Mouse (Mus musculus): ENCODE results near the gene Pter. TPM values are rescaled to one million over a fixed set of nuclear protein-coding genes. Genes with fewer than 3 reads are reported as not detected.
A peak's percentile ranks its signal among the peaks of the same experiment; 100 is the strongest.

Pter gene
- polyA plus RNA-seq (2017; shearing (Covaris generic)), result 1 to 10 TPM; 4.1 to 5.3 TPM

DNA sequence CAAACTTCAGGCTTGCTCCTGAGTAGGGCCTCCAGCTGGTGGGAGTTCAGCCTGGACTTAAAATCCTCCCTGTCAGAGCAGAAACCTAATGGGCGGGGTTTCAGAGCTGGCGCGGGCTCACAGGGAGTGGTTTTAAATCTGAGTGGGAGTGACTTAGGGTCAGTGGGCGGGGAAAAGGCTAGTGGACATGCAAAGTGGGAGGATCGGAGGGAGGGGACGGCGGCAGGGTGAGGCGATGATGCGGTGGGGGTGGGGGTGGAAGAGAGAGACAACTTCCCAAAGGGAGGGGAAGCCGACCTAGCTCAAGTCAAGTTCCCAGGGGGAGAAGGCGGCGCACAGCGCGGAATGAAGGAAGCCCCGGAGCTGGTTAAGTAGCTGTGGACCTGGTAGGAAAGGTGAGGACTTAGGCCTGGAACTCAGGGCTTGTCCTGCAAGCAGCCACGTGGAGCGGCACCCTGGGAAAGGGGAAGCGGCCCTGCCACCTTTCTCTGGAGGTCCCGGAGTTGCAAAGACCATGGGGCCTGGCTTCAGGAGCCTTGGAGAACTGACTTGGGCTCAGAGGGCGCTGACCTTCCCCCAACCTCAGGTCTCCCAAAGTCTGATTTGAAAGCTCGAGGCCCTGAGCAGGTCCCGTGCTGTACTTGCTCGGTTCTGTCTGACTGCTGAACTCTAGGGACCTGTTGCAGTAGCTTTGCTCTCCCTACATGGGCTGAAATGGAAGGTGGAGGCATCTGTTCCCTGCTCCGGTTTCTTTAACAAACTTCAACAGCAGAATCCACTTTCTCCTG is at the start of gene Pter:
Gene Pter (plus strand): TSS at position 238 of the 788 bp plus-strand sequence.
- ATAC-seq, result peak; percentile 98

DNA sequence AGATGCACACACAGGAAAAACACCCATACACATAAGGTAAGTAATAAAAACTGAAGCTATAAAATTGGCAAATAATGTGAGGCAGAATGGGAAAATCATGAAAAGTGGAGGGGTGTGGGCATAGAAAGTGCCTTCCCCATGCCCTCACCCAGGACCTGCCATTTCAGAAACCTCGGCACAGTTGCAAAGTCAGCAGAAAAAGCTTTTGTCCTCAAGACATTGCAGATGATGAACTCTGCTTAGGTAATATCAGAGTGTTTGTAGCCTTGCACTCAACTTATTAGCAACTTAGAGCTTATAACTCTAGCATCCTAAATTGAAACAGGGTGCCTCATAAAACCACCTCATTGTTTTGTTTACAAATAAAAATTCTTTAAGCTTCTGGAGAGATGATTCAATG is 49.6 kb upstream of the Pter start:
- no peak for ATAC-seq

DNA sequence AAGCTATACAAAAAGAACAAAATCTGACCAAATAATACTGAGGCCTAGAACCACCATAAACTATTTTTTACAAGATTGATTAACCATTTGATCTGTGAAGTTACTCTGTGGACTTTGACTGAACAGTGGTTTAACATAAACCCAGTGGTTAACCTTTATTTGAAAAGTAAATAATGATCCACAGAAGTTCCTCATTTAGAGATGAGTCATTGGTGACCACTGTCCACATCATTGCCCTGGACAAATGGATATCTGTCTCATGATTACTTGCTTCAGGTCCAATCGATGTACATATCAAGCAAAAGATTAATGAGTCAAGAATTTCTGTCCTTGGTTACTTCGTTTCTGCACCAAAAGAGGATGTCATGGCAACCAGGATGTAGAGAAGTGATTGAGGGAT is 44.3 kb upstream of the Pter start:
- ATAC-seq, result no peak

DNA sequence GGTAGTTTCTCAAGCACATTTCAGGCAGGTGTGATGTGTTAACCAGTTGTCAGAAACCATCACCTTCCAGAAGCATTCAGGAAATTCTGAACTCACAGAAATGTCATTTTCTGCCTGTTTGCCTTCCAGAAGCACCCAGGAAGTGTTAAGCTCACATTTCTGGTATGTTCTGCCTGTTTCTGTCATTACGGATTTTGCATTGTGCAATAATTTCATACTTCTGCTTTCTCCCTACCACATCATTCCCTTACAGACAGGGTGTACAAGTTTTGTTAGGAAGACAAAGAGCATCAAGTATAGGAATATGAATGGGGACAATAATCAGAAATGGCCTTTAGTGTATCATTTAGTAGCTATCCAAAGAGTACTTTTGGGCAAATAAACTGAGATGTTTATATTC is 42.8 kb upstream of the Pter start:
- ATAC-seq, result no peak

DNA sequence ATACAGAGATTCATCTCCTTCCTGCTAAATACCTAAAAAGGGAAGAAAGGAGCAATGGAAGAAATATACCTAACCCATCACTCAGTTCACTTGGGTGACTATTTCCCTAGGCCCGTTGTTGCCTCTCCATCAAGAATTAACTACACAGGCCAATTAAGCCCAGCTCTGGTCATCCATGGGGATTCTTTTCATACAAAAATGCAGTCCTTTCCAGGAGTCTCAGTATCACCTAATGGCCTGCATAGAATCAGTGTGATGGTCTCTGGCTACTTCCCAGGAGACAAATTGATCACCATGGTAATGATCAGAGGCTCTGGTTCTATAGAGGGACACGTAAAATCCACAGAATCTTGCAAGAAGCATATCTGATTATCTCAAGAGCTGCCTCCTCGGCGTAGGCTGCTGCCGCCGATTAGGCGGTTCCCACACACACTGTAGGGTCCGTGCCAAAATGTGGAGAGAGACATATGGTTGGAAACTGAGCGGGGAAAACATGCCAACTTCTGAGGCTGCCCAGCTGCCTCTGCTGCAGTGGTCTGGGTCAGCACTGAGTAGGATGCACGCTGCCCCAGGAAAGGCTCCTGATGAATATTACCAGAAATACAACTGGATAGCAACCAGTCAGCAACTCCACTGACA is 40.4 kb upstream of the Pter start:
- ATAC-seq, result no peak

DNA sequence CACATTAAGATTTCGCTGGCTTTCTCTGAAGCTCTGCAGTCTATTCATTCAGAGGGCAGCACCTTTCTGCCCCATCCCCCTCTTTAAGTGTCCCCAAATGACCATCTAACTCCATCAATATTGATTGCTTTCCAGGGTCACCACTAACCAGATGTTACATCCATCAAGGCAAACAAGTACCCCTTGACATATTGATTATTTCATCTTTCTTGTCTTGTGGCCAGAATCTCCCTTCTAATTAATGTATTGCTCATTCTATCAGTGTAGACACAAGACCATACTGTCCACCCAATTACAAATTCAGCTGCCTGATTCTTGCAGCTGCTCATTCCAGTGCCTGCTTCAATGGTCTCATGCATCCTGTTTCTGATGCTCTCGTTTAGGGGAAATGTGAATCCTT is 36.8 kb upstream of the Pter start:
- no peak for ATAC-seq

GRCm38 (mm10) chr2:12905786-12906185 is 18.1 kb upstream of the Pter start:
- no peak for ATAC-seq

- ATAC-seq, result no peak
Measured at GRCm38 (mm10) chr2:12925643-12926042, 1.8 kb downstream of the Pter start.

DNA sequence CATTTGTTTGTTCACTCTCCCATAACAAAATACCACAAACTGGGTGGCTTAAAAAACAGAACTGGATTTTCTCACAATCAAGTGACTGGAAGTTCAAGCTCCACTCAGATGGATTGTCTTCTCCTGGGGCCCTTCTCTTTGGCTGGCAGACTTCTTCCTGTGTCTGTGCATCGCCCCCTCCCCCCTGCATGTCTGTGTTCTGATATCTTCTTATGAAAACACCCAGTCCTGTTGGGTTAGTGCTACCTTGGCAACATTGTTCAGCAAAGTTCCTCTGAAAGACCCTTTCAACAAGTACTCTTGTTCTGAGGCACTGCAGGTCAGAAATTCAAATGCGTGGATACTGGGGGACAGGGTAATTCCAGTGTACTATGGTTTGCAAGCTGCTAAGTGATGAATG is 6.5 kb downstream of the Pter start:
- no peak for ATAC-seq

GRCm38 (mm10) chr2:12933905-12934304 is 10.1 kb downstream of the Pter start:
- no peak for ATAC-seq

DNA sequence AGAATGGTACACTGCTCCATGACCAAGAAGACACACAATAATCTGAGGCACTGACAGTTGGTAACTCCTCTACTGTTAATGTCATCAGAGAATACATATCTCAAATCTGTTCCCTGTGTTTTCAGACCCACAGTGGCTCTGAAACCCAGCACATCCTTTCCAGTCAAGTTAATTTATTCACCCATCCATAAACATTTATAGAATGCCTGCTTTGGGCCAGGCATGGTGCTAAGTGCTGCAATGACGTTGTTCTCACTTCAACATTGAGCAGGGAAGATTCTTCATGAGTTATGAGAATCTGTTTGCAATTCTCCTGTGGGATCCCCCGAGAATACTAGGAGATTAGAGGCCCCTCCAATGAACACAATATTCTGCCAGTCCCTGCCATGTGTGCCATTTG is 11.4 kb downstream of the Pter start:
- no peak for ATAC-seq

- ATAC-seq, result no peak
Measured at GRCm38 (mm10) chr2:12937461-12938217, 13.8 kb downstream of the Pter start.

- ATAC-seq, result no peak
Measured at GRCm38 (mm10) chr2:12938641-12939040, 14.8 kb downstream of the Pter start.

GRCm38 (mm10) chr2:12956703-12957424 is 33.0 kb downstream of the Pter start:
- ATAC-seq, result no peak

- ATAC-seq, result no peak
Measured at GRCm38 (mm10) chr2:12970049-12970724, 46.3 kb downstream of the Pter start.

DNA sequence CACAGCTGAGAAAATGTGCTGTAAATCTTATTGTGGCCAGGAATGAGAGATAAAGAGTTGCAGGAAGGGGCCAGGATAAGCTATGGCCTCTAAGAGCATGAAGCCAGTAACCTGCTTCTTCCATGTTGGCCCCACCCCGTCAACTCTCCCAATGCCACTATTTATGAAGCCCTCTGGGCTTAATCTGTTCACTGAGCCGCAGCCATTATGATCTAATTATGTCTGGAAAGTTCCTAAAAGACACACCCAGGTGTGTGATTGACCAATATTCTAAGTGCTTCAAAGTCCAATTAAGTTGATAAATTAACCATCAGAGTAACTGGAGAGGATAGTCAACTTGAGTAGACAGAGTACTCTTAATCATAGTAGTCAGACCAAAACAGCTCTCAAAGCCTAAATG is 49.9 kb downstream of the Pter start:
- no peak for ATAC-seq

- peak; percentile 88 for ATAC-seq
Measured at GRCm38 (mm10) chr2:12977367-12977766, 53.5 kb downstream of the Pter start.

GRCm38 (mm10) chr2:12978771-12979170 is 54.9 kb downstream of the Pter start:
- ATAC-seq, result no peak

- ATAC-seq, result no peak
Measured at GRCm38 (mm10) chr2:12984901-12985732, 61.3 kb downstream of the Pter start.

DNA sequence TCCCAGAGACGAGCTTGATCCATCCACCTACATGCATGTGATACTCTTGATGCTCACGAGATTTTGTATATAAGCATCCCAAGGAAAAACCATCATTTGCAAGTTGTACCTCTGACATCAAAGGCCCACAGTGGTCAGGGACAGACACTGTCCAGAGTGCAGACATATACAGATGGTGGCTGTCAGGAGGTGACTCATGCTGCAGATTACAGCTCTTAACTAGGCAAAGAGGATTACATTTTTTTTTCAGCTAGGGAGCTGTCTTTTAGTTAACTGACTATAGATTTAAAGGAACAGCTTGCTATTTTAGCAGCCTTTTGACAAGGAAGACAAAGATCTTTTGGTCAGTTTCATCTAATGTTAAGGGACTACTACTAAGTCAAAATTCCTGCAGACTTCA is 76.2 kb downstream of the Pter start:
- no peak for ATAC-seq

GRCm38 (mm10) chr2:13008433-13008832 is 84.6 kb downstream of the Pter start:
- no peak for ATAC-seq

All from CD4-positive, CD25-positive, alpha-beta regulatory T cell, adult 4 months (primary cell).